Mouse (Mus musculus) heart, adult 18-20 months (tissue): ENCODE data around the gene Ankrd9. TPM values are rescaled to one million over a fixed set of nuclear protein-coding genes. Genes with fewer than 3 reads are reported as not detected.
A peak's percentile ranks its signal among the peaks of the same experiment; 100 is the strongest.

Source experiments
- DNase-seq, 2 experiments: peaks; one replicate each; pipeline ENCODE4 v3.0.0; 2021 to 2022; ENCODE audit warnings: mixed read lengths in 1 of 2
- total RNA-seq, 2 experiments: library from RNA; stranded (reverse); gene quantifications; 2 replicates each; pipeline ENCODE4 v1.2.3; 2021

Gene Ankrd9
- total RNA-seq, 2 experiments from 2014 or later = 59.5 to 68.0 TPM

DNA sequence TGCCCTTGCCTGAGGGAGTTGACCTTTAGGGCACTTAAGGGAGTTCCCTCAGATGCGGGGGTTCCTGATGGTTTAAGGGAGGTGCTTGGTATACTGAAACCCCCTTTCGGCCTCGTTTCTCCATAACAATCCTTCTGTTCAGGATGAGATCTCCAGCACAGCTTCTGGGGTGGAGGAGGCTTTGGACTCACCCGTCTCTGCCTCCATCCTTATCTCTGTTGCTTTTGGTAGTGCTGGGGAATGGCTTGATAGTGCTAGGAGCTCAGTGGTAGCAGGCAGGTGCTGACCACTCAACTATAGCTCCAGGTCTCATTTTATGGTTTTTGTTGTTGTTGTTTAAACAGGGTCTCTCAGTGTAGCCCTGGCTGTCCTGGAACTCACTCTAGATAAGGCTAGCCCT, 12.8 kb downstream of the Ankrd9 start:
- no peak for DNase-seq

DNA sequence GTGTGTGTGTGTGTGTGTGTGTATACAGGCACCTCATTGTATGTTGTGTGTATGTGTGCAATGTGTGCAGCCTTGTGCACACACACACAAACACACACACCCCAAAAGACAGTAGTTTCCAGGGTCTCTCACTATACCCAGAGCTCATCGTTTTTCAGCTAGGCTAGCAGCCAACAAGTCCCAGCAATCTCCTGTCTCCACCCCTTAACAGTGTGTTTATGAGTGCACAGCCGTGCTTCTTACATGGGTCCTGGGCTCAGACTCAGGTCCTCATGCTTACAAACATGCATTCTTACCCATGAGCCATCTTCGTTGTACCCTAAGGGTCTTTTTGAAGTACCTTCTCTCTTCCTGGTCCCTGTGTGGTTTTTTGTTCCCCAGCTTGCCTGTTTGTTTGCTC, 13.3 kb downstream of the Ankrd9 start:
- no peak for DNase-seq

DNA sequence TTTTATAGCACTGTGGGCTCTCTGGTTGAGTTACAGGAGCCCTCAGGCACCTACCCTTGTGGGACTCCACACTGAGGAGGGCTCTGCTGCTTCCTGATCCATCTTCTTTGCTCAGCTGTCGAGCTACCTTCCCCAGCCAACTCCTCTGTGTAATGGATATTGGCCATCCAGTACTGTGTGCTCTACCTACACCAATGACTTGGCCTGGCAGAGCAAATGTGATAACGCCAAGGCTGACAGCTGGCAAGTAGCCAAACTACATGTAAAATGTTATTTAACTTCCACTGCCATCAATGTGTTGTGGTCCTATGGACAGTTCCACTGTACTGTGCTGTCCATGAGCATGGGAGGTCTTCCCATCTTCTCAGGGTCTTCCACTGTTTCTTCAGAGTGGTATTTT, 16.9 kb downstream of the Ankrd9 start:
- DNase-seq = no peak

DNA sequence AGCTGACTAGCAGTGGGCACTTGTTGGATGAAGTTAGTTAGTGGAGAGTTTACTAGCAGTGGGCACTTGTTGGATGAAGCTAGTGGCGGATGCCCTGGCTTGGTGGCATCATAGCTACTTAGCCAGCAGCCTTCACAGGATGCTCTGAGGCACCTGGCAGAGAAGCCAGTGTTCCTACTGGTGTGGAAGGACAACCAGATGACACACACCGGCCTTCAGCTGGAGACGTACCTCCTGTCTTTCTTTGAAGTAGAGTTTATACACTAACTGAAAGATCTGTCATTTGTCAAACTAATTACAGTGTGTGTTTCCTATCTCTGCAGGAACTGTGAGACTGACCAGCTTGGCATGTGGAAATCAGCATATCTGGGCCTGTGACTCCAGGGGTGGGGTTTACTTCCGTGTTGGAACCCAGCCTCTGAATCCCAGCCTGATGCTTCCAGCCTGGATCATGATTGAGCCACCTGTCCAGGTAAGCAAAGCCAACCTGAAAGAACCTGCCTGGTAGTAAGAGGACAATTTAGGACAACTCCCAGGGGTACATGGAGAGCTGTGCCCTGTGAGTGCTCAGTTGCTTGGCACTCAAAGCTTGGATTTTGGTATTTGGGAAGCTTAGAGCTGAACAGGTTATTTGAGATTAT, 24.4 kb downstream of the Ankrd9 start:
- no peak for DNase-seq

- DNase-seq = no peak
Observed at GRCm38 (mm10) chr12:110953900-110954299, 24.9 kb downstream of the Ankrd9 start.

DNA sequence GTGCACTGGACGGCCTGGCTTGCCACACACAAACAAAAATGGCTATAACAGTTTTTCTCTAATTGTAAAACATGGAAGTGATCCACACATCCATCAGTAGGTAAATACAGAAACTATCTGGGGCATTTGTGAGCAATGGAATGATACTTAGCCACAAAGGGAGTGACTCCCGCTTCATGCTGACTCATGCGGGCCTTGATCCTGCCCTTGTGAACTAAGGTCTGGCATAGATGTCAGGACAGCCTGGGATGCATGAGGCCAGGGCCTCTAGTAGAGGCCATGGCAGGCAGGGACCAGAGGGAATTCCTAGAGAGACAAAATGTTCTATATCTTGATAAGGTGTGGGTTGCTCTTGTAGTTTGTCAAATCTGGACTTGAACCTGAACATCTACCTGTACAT, 25.4 kb downstream of the Ankrd9 start:
- DNase-seq = no peak

GRCm38 (mm10) chr12:110952628-110953385, 26.0 kb downstream of the Ankrd9 start:
- no peak for DNase-seq

- DNase-seq = no peak
Observed at GRCm38 (mm10) chr12:110951236-110951635, 27.6 kb downstream of the Ankrd9 start.

GRCm38 (mm10) chr12:110950151-110950550, 28.7 kb downstream of the Ankrd9 start:
- no peak for DNase-seq

DNA sequence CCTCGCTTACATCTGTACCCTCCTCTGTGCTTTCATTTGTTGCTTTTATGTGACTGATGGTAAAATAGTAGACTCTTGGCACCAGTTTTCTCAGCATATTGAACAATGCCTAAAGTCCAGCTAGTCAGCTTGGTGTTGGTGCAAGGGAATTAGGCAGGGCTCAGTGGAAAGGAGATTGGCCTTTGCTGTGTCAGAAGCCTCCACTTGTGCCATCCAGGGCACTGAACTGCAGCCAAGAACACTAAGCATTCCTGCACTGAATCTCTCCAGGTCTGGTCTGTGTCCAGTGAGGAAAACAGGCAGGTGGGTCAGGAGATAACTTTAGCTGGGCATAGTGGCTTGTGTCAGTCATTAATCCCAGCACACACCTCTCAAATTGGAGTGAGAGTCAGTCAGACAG, 29.4 kb downstream of the Ankrd9 start:
- peak; percentile 67 to 74 for DNase-seq

DNA sequence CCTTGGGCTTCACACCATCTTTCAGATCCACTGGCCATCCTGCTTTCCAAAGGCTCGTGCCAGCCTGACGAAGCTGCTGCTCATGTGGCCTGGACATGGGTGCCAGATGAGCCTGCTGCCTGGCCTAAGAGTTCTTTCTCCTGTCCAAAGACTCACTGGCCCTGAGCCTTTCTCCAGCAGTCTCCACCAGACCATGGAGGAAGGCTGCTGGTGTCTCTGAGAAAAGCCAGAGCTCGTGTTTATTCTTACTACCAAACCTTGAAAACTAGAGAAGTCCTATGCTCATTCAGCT, 30.0 kb downstream of the Ankrd9 start:
- DNase-seq = peak; percentile 52 to 59

GRCm38 (mm10) chr12:110948082-110948909, 30.5 kb downstream of the Ankrd9 start:
- DNase-seq = no peak

DNA sequence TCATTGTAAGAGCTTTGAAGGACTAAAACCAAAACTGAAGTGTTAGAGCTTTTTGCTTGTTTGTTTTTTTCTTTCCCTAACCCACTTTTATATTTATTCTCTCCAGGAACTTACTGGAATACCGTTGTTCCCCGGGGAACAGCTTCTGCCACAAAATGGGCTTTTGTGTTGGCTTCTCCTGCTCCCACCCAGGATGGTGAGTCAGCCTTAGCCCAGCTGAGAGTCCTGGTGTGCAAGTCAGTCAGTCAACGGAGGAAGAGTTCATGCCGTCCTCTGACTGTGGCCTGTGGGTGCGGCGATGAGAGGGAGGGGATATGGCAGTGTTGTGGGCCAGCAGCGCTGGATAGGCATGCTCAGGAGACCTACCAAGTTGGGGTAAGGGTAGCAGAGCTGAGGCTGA, 32.6 kb downstream of the Ankrd9 start:
- no peak for DNase-seq

DNA sequence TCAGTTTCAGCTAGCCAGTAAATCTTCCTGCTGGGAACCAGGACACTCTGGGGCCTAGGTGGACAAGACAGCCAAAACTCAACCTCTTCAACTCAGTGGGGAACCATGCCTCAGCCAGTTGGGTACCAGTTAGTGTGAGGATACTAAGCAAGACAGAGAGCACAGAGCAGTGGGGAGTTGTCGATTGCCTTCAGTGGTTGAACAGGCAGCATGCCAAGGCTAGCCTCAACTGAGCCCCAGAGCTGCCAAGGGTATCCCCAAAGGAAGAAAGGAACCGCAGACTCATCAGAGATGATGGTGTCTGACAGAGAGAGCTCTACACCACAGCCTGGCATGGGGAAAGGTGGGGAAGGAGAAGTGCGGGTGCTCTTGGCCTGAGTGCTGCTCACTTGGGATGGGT, 38.0 kb downstream of the Ankrd9 start:
- no peak for DNase-seq

DNA sequence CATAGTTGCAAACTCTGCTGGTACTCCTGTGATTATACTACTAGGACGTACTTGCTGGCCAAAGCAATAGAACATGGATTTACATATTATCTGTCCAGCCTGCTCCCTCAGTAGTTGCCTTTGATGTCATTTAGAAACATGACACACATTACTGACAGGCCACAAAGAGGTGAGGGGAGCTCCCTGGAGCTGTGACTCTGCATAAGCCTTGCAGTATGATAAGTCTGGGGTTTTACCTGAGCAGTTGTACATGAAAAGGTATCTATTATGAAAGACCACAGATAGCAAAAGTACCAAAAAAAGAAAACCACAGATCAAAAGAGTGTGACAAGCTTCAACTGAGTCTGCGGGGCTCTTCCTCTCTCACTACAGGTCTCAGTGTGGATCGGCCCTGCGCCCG, 39.5 kb downstream of the Ankrd9 start:
- no peak for DNase-seq

DNA sequence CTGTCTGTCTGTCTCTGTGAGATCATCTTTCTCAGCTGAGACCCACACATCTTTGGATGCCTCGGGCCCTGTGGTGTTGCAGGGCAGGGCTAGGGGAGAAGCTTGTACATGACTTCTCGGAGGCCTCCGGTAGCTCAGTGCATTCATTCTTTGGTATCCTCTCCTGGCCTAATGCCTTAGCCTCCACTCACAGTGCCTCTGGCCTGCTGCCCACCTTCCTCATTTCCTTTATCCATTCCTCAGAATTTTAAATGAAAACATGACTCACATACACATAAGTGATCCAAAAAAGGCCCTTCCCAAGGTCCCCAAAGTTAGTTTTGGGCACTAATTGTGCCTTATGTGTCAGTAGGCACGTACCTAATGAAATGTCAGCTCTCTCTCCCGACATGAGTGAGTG, 41.3 kb downstream of the Ankrd9 start:
- DNase-seq = no peak

- DNase-seq = peak; percentile 85
Observed at GRCm38 (mm10) chr12:110935983-110936620, 42.7 kb downstream of the Ankrd9 start.

- DNase-seq = peak in 1 of 2 experiments; percentile 39
Observed at GRCm38 (mm10) chr12:110932820-110933219, 46.0 kb downstream of the Ankrd9 start.
